Comparison of ENCODE assay signal across 8 mouse cellular contexts in genomic region chr3:89963926-89964739, GRCm38 (mm10). TPM values are rescaled to one million over a fixed set of nuclear protein-coding genes. Genes with fewer than 3 reads are reported as not detected.
DNase-seq lines count a peak whose midpoint lies in the region; ATAC-seq lines count a peak whose summit lies in the region.

No protein-coding gene starts in this region.

- 26% methylated on average over 22 of the region's 22 CpGs for WGBS in hindbrain, embryonic 16.5 days
- 33% methylated on average over 22 of the region's 22 CpGs for WGBS in limb, embryonic 13.5 days
- 33% methylated on average over 22 of the region's 22 CpGs for WGBS in midbrain, embryonic 12.5 days
- WGBS in stomach, embryonic 16.5 days: 19% methylated on average over 22 of the region's 22 CpGs

- H3K27me3 ChIP-seq in hindbrain, embryonic 16.5 days (replicated peaks; ENCODE audit: control insufficient read depth, insufficient read depth, low read length): no peaks in the 10 kb centered on the region
- H3K27me3 ChIP-seq in limb, embryonic 13.5 days: no peaks in the 10 kb centered on the region
- 0 out of 2 replicates have a peak, but pooled peaks cover 7% of the 10 kb centered on the region for H3K27me3 ChIP-seq in midbrain, embryonic 12.5 days
- no peaks in the 10 kb centered on the region for H3K27me3 ChIP-seq in stomach, embryonic 16.5 days (ENCODE audit: control insufficient read depth, insufficient read depth, low read length)

- H3K9me3 ChIP-seq in hindbrain, embryonic 16.5 days (ENCODE audit: control insufficient read depth, low read length): no peaks in the 10 kb centered on the region
- H3K9me3 ChIP-seq in limb, embryonic 13.5 days: no peaks in the 10 kb centered on the region
- H3K9me3 ChIP-seq in midbrain, embryonic 12.5 days: no peaks in the 10 kb centered on the region
- H3K9me3 ChIP-seq in stomach, embryonic 16.5 days (replicated peaks; ENCODE audit: control insufficient read depth, low read length): no peaks in the 10 kb centered on the region

- peak overlapping the region; percentile 87 for H3K4me3 ChIP-seq in hindbrain, embryonic 16.5 days (ENCODE audit: low read length)
- H3K4me3 ChIP-seq in limb, embryonic 13.5 days: peak overlapping the region; percentile 96
- peak overlapping the region; percentile 98 for H3K4me3 ChIP-seq in midbrain, embryonic 12.5 days
- H3K4me3 ChIP-seq in stomach, embryonic 16.5 days (replicated peaks; ENCODE audit: low read length): peak overlapping the region; percentile 92

- H3K4me2 ChIP-seq in hindbrain, embryonic 16.5 days (ENCODE audit: low read length): peak overlapping the region; percentile 96
- peak overlapping the region; percentile 87 for H3K4me2 ChIP-seq in limb, embryonic 13.5 days (replicated peaks)
- H3K4me2 ChIP-seq in midbrain, embryonic 12.5 days (replicated peaks): peak overlapping the region; percentile 97
- H3K4me2 ChIP-seq in stomach, embryonic 16.5 days (ENCODE audit: low read depth, low read length): peak overlapping the region; percentile 99

- DNase-seq in 3134 (ENCODE audit: extremely low read depth, insufficient read length, low spot score) (peak; percentile 57), NIH3T3 (ENCODE audit: low read depth) (peak; percentile 94)
- DNase-seq in cerebellum, postnatal 25 days: peak; percentile 71 to 80
- peak; percentile 61 for DNase-seq in gastrocnemius, postnatal 10 days

- H3K4me1 ChIP-seq in hindbrain, embryonic 16.5 days (ENCODE audit: control insufficient read depth, insufficient read depth, low read depth, low read length): peaks cover 39% of the 10 kb centered on the region
- peaks cover 43% of the 10 kb centered on the region for H3K4me1 ChIP-seq in limb, embryonic 13.5 days
- peaks cover 48% of the 10 kb centered on the region for H3K4me1 ChIP-seq in midbrain, embryonic 12.5 days
- peaks cover 29% of the 10 kb centered on the region for H3K4me1 ChIP-seq in stomach, embryonic 16.5 days (ENCODE audit: control insufficient read depth, insufficient read depth, low read length)

- peak overlapping the region; percentile 92 for H3K27ac ChIP-seq in hindbrain, embryonic 16.5 days (ENCODE audit: low read depth, low read length)
- H3K27ac ChIP-seq in limb, embryonic 13.5 days: peak overlapping the region; percentile 94
- H3K27ac ChIP-seq in midbrain, embryonic 12.5 days (replicated peaks): peak overlapping the region; percentile 86
- peak overlapping the region; percentile 97 for H3K27ac ChIP-seq in stomach, embryonic 16.5 days (ENCODE audit: low read length)

- no peaks in the 10 kb centered on the region for H3K36me3 ChIP-seq in hindbrain, embryonic 16.5 days (ENCODE audit: control insufficient read depth, insufficient read depth, low read length)
- H3K36me3 ChIP-seq in limb, embryonic 13.5 days: peaks cover 14% of the 10 kb centered on the region
- H3K36me3 ChIP-seq in midbrain, embryonic 12.5 days: peaks cover 4% of the 10 kb centered on the region; the same call in 1 of the 2 replicates
- H3K36me3 ChIP-seq in stomach, embryonic 16.5 days (ENCODE audit: control insufficient read depth, insufficient read depth, low read length): no peaks in the 10 kb centered on the region

- peak overlapping the region; percentile 94 for H3K9ac ChIP-seq in hindbrain, embryonic 16.5 days (ENCODE audit: low read depth, low read length)
- peak overlapping the region; percentile 96 for H3K9ac ChIP-seq in limb, embryonic 13.5 days
- H3K9ac ChIP-seq in midbrain, embryonic 12.5 days (replicated peaks): peak overlapping the region; percentile 98
- H3K9ac ChIP-seq in stomach, embryonic 16.5 days (ENCODE audit: low read length): peak overlapping the region; percentile 97

- ATAC-seq in hindbrain, embryonic 16.5 days: no peak
- no peak for ATAC-seq in limb, embryonic 13.5 days (ENCODE audit: low FRiP score, low read depth)
- ATAC-seq in midbrain, embryonic 12.5 days (ENCODE audit: low FRiP score, low read depth): 0 out of 2 replicates have a peak, but pooled peaks have one; percentile 3
- 0 out of 2 replicates have a peak, but pooled peaks have one; percentile 14 for ATAC-seq in stomach, embryonic 16.5 days (ENCODE audit: insufficient read depth, low FRiP score)

RNA-seq across cellular contexts. Expression of gene Atp8b2, which starts 0.8 kb away (rescaled TPM):
- total RNA-seq in gastrocnemius, postnatal 10 days (2021): 10 to 100 TPM; 32.8 to 43.5 TPM
- polyA plus RNA-seq in hindbrain, embryonic 16.5 days (2015; fragmentation: Nextera tagmentation; extraction: Ambion mirVana): 15.1 and 15.5 TPM in 2 replicates
- 15.2 and 17.7 TPM in 2 replicates for polyA plus RNA-seq in limb, embryonic 13.5 days (2015; fragmentation: Nextera tagmentation; extraction: Ambion mirVana)
- 16.5 and 17.3 TPM in 2 replicates for polyA plus RNA-seq in midbrain, embryonic 12.5 days (2016; fragmentation: Nextera tagmentation; extraction: Ambion mirVana)
- 11.6 and 12.3 TPM in 2 replicates for polyA plus RNA-seq in stomach, embryonic 16.5 days (2015; fragmentation: Nextera tagmentation; extraction: Ambion mirVana)

RNA-seq across cellular contexts. Expression of gene Hax1, which starts 34.4 kb away (rescaled TPM):
- 10 to 100 TPM; 49.3 to 52.8 TPM for total RNA-seq in gastrocnemius, postnatal 10 days (2021)
- 114 TPM in 2 replicates for polyA plus RNA-seq in hindbrain, embryonic 16.5 days (2015; fragmentation: Nextera tagmentation; extraction: Ambion mirVana)
- polyA plus RNA-seq in limb, embryonic 13.5 days (2015; fragmentation: Nextera tagmentation; extraction: Ambion mirVana): 157 and 174 TPM in 2 replicates
- 149 and 150 TPM in 2 replicates for polyA plus RNA-seq in midbrain, embryonic 12.5 days (2016; fragmentation: Nextera tagmentation; extraction: Ambion mirVana)
- 126 and 132 TPM in 2 replicates for polyA plus RNA-seq in stomach, embryonic 16.5 days (2015; fragmentation: Nextera tagmentation; extraction: Ambion mirVana)

RNA-seq across cellular contexts. Expression of gene Il6ra, which starts 51.1 kb away (rescaled TPM):
- total RNA-seq in gastrocnemius, postnatal 10 days (2021): 1 to 10 TPM; 2.4 to 3.1 TPM
- polyA plus RNA-seq in hindbrain, embryonic 16.5 days (2015; fragmentation: Nextera tagmentation; extraction: Ambion mirVana): 1.1 and 1.2 TPM in 2 replicates
- polyA plus RNA-seq in limb, embryonic 13.5 days (2015; fragmentation: Nextera tagmentation; extraction: Ambion mirVana): 0.96 and 1.2 TPM in 2 replicates
- 0.50 and 0.83 TPM in 2 replicates for polyA plus RNA-seq in midbrain, embryonic 12.5 days (2016; fragmentation: Nextera tagmentation; extraction: Ambion mirVana)
- 2.9 and 3.2 TPM in 2 replicates for polyA plus RNA-seq in stomach, embryonic 16.5 days (2015; fragmentation: Nextera tagmentation; extraction: Ambion mirVana)

Comparison
In these comparisons a context has a peak if more than half of its experiments do, and no peak if none do; other contexts are left out.
1. ATAC-seq: peak in midbrain, embryonic 12.5 days (single experiment) and stomach, embryonic 16.5 days (single experiment); none in hindbrain, embryonic 16.5 days (single experiment) and limb, embryonic 13.5 days (single experiment).
2. Peak in every context shown above with its lines, with median percentiles within 50 percentile points of each other: DNase-seq, H3K27ac ChIP-seq, H3K4me2 ChIP-seq, H3K4me3 ChIP-seq and H3K9ac ChIP-seq.